Comparison of ENCODE assay signal across 9 mouse cellular contexts in the genomic region with DNA sequence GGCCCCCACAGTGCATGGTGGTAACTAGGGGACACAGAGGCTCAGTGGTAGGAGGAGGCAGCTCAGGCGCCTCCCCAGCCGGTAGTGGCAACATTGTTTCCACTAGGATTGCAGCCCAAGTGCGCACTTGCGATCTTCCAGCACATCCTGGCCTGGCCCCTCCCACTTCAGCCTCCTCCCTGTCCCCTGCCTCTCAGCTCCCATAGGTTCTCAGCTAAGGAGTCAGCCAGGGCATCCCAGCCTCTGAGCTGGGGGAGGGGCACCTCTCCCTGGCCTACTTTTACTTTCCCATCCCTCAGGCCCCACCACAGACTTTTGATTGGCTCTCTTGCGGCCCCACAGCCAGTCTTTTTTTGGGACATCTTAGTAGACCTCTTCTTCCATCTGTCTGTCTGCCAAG. TPM values are rescaled to one million over a fixed set of nuclear protein-coding genes. Genes with fewer than 3 reads are reported as not detected.
DNase-seq lines count a peak whose midpoint lies in the region; ATAC-seq and TF ChIP-seq lines count a peak whose summit lies in the region.
"Had no signal": no experiment of that assay in that cellular context is flagged by ENCODE, and none has a peak within 500 bp of the region (broad histone marks: within the 10 kb centered on the region; RNA-seq: fewer than 3 reads in every experiment).

No protein-coding gene starts in this region.

- TF ChIP-seq CTCF in stomach, postnatal 0 days (IDR thresholded peaks at IDR 0.05; ENCODE audit: low read depth), result peak; percentile 35; the same call in 1 of the 2 replicates

- H3K36me3 ChIP-seq in hindbrain, embryonic 10.5 days, result no peaks in the 10 kb centered on the region
- H3K36me3 ChIP-seq in hindbrain, embryonic 12.5 days, result no peaks in the 10 kb centered on the region
- H3K36me3 ChIP-seq in stomach, postnatal 0 days (ENCODE audit: control insufficient read depth, insufficient read depth, low read length), result no peaks in the 10 kb centered on the region

- DNase-seq in hindbrain, embryonic 10.5 days (ENCODE audit: low spot score), result peak; percentile 33
- DNase-seq in adrenal gland, postnatal 14 days, result peak; percentile 78
- peak; percentile 55 for DNase-seq in gastrocnemius, postnatal 10 days
- DNase-seq in kidney, adult 11 months, result peak; percentile 78
- DNase-seq in lung, adult 18-20 months, result peak; percentile 69 to 79
- peak; percentile 37 for DNase-seq in stomach, postnatal 0 days (ENCODE audit: low spot score)
- DNase-seq in thymus, adult 18-20 months, result no peak

- 13% methylated on average over 5 of the region's 5 CpGs for WGBS in hindbrain, embryonic 10.5 days
- WGBS in hindbrain, embryonic 12.5 days, result 15% methylated on average over 5 of the region's 5 CpGs
- 19% methylated on average over 5 of the region's 5 CpGs for WGBS in stomach, postnatal 0 days

- no peak for TF ChIP-seq EP300 in stomach, postnatal 0 days (optimal IDR thresholded peaks at IDR 0.05)

- no peak overlapping the region for H3K9ac ChIP-seq in hindbrain, embryonic 12.5 days
- no peak overlapping the region for H3K9ac ChIP-seq in stomach, postnatal 0 days (ENCODE audit: low read length)

- H3K4me1 ChIP-seq in hindbrain, embryonic 10.5 days (replicated peaks), result peaks cover 66% of the 10 kb centered on the region
- peaks cover 23% of the 10 kb centered on the region for H3K4me1 ChIP-seq in hindbrain, embryonic 12.5 days
- peaks cover 8% of the 10 kb centered on the region for H3K4me1 ChIP-seq in stomach, postnatal 0 days (replicated peaks; ENCODE audit: control insufficient read depth, insufficient read depth)

- H3K27me3 ChIP-seq in hindbrain, embryonic 10.5 days (ENCODE audit: insufficient read depth, poor library complexity, severe bottlenecking), result peaks cover 20% of the 10 kb centered on the region
- no peaks in the 10 kb centered on the region for H3K27me3 ChIP-seq in hindbrain, embryonic 12.5 days
- no peaks in the 10 kb centered on the region for H3K27me3 ChIP-seq in stomach, postnatal 0 days (ENCODE audit: control insufficient read depth, insufficient read depth, low read length)

- H3K4me3 ChIP-seq in hindbrain, embryonic 10.5 days, result peak overlapping the region; percentile 19; the same call in 1 of the 2 replicates
- no peak overlapping the region for H3K4me3 ChIP-seq in hindbrain, embryonic 12.5 days
- H3K4me3 ChIP-seq in stomach, postnatal 0 days (ENCODE audit: low read depth, low read length), result no peak overlapping the region
- H3K4me3 ChIP-seq: megakaryocyte, embryonic 14.5 days had no signal

- ATAC-seq in hindbrain, embryonic 12.5 days (ENCODE audit: low FRiP score), result no peak
- no peak; the same call in 1 of the 2 replicates for ATAC-seq in stomach, postnatal 0 days (ENCODE audit: low FRiP score, low TSS enrichment)

- no peak overlapping the region for H3K4me2 ChIP-seq in hindbrain, embryonic 12.5 days (replicated peaks)
- H3K4me2 ChIP-seq in stomach, postnatal 0 days (replicated peaks; ENCODE audit: low read depth), result peak overlapping the region; percentile 38

- H3K27ac ChIP-seq in hindbrain, embryonic 10.5 days, result peak overlapping the region; percentile 50; the same call in 1 of the 2 replicates
- no peak overlapping the region for H3K27ac ChIP-seq in hindbrain, embryonic 12.5 days
- peak overlapping the region; percentile 78 for H3K27ac ChIP-seq in stomach, postnatal 0 days (replicated peaks)

- no peaks in the 10 kb centered on the region for H3K9me3 ChIP-seq in hindbrain, embryonic 10.5 days
- H3K9me3 ChIP-seq in hindbrain, embryonic 12.5 days (replicated peaks), result no peaks in the 10 kb centered on the region
- no peaks in the 10 kb centered on the region for H3K9me3 ChIP-seq in stomach, postnatal 0 days (ENCODE audit: control insufficient read depth, low read length)
- H3K9me3 ChIP-seq: megakaryocyte, embryonic 14.5 days had no signal

RNA-seq across cellular contexts. Expression of a gene that starts 3.9 kb away (rescaled TPM):
- 64.1 and 76.2 TPM in 2 replicates for polyA plus RNA-seq in hindbrain, embryonic 10.5 days (2016; fragmentation: Nextera tagmentation; extraction: Ambion mirVana)
- polyA plus RNA-seq in hindbrain, embryonic 12.5 days (2016; fragmentation: Nextera tagmentation; extraction: Ambion mirVana), result 42.7 and 52.2 TPM in 2 replicates
- total RNA-seq in adrenal gland, postnatal 14 days (2021), result 34.2 and 53.4 TPM in 2 replicates
- 10 to 100 TPM; 17.7 to 19.4 TPM for total RNA-seq in gastrocnemius, postnatal 10 days (2021)
- 22.4 and 23.3 TPM in 2 replicates for polyA plus RNA-seq in stomach, postnatal 0 days (2015; fragmentation: Nextera tagmentation; extraction: Ambion mirVana)

RNA-seq across cellular contexts. Expression of a gene that starts 4.9 kb away (rescaled TPM):
- polyA plus RNA-seq in hindbrain, embryonic 10.5 days (2016; fragmentation: Nextera tagmentation; extraction: Ambion mirVana), result 1.6 and 1.8 TPM in 2 replicates
- 1.6 and 2.1 TPM in 2 replicates for polyA plus RNA-seq in hindbrain, embryonic 12.5 days (2016; fragmentation: Nextera tagmentation; extraction: Ambion mirVana)
- 24.0 and 26.5 TPM in 2 replicates for total RNA-seq in adrenal gland, postnatal 14 days (2021)
- total RNA-seq in gastrocnemius, postnatal 10 days (2021), result 10 to 100 TPM; 51.6 to 55.7 TPM
- 5.8 TPM in 2 replicates for polyA plus RNA-seq in stomach, postnatal 0 days (2015; fragmentation: Nextera tagmentation; extraction: Ambion mirVana)

RNA-seq across cellular contexts. Expression of a gene that starts 6.2 kb away (rescaled TPM):
- 0.10 and 0.17 TPM in 2 replicates for polyA plus RNA-seq in hindbrain, embryonic 10.5 days (2016; fragmentation: Nextera tagmentation; extraction: Ambion mirVana)
- 0.41 and 0.68 TPM in 2 replicates for polyA plus RNA-seq in hindbrain, embryonic 12.5 days (2016; fragmentation: Nextera tagmentation; extraction: Ambion mirVana)
- total RNA-seq in adrenal gland, postnatal 14 days (2021), result 0.23 TPM in 1 of 2 replicates, not detected in the other
- total RNA-seq in gastrocnemius, postnatal 10 days (2021), result under 1 TPM; 0.19 to 0.52 TPM
- polyA plus RNA-seq in stomach, postnatal 0 days (2015; fragmentation: Nextera tagmentation; extraction: Ambion mirVana), result 0.15 and 0.23 TPM in 2 replicates

RNA-seq across cellular contexts. Expression of a gene that starts 18.8 kb away (rescaled TPM):
- 395 and 430 TPM in 2 replicates for polyA plus RNA-seq in hindbrain, embryonic 10.5 days (2016; fragmentation: Nextera tagmentation; extraction: Ambion mirVana)
- polyA plus RNA-seq in hindbrain, embryonic 12.5 days (2016; fragmentation: Nextera tagmentation; extraction: Ambion mirVana), result 308 and 309 TPM in 2 replicates
- total RNA-seq in adrenal gland, postnatal 14 days (2021), result 24.3 and 32.2 TPM in 2 replicates
- total RNA-seq in gastrocnemius, postnatal 10 days (2021), result 10 to 100 TPM; 54.2 to 68.2 TPM
- 16.8 and 20.3 TPM in 2 replicates for polyA plus RNA-seq in stomach, postnatal 0 days (2015; fragmentation: Nextera tagmentation; extraction: Ambion mirVana)

RNA-seq across cellular contexts. Expression of a gene that starts 24.4 kb away (rescaled TPM):
- 39.7 and 41.9 TPM in 2 replicates for polyA plus RNA-seq in hindbrain, embryonic 10.5 days (2016; fragmentation: Nextera tagmentation; extraction: Ambion mirVana)
- polyA plus RNA-seq in hindbrain, embryonic 12.5 days (2016; fragmentation: Nextera tagmentation; extraction: Ambion mirVana), result 37.5 and 39.7 TPM in 2 replicates
- 17.1 and 18.4 TPM in 2 replicates for total RNA-seq in adrenal gland, postnatal 14 days (2021)
- total RNA-seq in gastrocnemius, postnatal 10 days (2021), result 10 to 100 TPM; 13.5 to 15.3 TPM
- polyA plus RNA-seq in stomach, postnatal 0 days (2015; fragmentation: Nextera tagmentation; extraction: Ambion mirVana), result 23.1 and 23.2 TPM in 2 replicates

Comparison
In these comparisons a context has a peak if more than half of its experiments do, and no peak if none do; other contexts are left out.
1. DNase-seq: peak in hindbrain, embryonic 10.5 days (single experiment), adrenal gland, postnatal 14 days (single experiment), gastrocnemius, postnatal 10 days (single experiment), kidney, adult 11 months (single experiment), lung, adult 18-20 months (2 of 2) and stomach, postnatal 0 days (single experiment); none in thymus, adult 18-20 months (0 of 2).